Mouse (Mus musculus): Measurements from ENCODE around the gene Trmt1.

- TF ChIP-seq CTCF (IDR thresholded peaks at IDR 0.05; ENCODE audit: control insufficient read depth, insufficient read depth, insufficient replicate concordance, low read depth, low read length) (no peak), POLR2A (IDR thresholded peaks at IDR 0.05; ENCODE audit: control insufficient read depth, low read depth, low read length) (no peak)
These were observed 45.5 kb downstream of the Trmt1 start for GRCm38 (mm10) chr8:84731371-84732177.
